Mouse (Mus musculus) thymus, postnatal 36 days (tissue): Measurements from ENCODE around the gene Adam19.
"Not testable (repeated sequence)": the region's sequence is repeated elsewhere in the genome, so short reads cannot be mapped to it uniquely, and the experiment has no call there.

Source experiments
- DNase-seq, 2 experiments: peaks; one replicate each; pipeline ENCODE4 v3.0.0; 2022; ENCODE audit warnings: mixed read lengths in 2 of 2

The Adam19 gene

GRCm38 (mm10) chr11:46055896-46056769 is at the start of gene Adam19:
Gene Adam19 (plus strand): TSS chr11:46055992.
- peak; percentile 43 to 57 for DNase-seq

- peak; percentile 23 to 32 for DNase-seq
Measured at GRCm38 (mm10) chr11:46016061-46016460, 39.7 kb upstream of the Adam19 start.

- DNase-seq, result no peak
Measured at GRCm38 (mm10) chr11:46020246-46020645, 35.5 kb upstream of the Adam19 start.

DNA sequence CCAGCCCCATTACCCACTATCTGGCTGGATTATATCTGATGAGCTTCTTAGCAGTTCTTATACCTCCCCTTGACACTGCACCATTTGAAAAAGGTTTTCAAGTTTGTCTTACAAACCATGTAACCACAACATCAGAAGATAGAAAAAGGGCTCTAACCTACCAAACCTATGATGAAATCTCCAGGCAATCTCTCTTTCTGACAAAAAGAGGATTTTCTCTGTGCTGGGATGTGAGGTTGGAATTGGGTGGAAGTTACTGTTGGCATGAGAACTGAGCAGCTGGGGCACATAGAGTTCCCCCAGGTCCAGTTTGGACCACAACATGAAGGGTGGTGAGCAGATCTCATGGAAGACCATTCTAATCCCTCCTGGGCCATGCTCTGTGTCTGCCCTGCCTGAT is 33.9 kb upstream of the Adam19 start:
- DNase-seq, result no peak

DNA sequence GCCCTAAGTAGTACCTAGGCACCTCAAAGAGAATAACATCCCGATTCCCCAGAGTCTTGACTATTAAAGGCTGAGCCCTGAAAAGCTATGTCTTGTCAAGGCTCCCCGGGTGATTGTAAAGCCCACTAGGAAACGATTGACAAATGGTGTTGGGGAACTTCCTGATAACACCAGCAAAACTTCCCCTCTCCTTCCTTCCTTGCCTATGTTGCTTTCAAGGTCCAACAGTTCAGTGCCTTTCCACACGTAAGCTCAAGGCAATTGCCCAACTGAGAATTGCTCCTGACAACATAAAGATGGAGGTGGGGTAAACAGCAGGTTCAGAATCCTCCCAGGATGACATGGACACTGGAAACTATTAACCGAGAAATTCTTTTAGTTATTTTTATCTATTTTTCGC is 32.8 kb upstream of the Adam19 start:
- no peak for DNase-seq

DNA sequence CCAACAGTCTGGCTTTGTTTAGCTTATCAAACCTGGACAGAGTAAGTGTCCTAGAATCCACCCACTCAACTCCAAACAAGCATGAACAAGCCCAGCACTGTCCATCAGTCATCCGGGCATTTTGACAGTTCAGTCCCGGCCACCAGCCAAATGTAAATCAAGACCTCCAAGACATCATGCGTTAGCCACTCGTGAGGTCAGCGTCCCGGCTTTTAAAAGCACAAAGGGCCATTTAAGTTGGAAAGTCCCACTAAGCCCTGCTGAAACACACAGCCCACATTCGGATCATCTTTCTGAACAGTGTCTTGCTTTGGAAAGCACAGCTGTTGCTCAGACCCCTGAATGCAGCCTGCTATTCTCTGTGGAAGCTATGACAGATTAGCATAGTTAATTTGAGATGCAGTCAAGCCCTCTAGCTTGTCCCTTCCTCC is 29.8 kb upstream of the Adam19 start:
- no peak for DNase-seq

- DNase-seq, result no peak
Measured at GRCm38 (mm10) chr11:46027952-46028814, 27.6 kb upstream of the Adam19 start.

DNA sequence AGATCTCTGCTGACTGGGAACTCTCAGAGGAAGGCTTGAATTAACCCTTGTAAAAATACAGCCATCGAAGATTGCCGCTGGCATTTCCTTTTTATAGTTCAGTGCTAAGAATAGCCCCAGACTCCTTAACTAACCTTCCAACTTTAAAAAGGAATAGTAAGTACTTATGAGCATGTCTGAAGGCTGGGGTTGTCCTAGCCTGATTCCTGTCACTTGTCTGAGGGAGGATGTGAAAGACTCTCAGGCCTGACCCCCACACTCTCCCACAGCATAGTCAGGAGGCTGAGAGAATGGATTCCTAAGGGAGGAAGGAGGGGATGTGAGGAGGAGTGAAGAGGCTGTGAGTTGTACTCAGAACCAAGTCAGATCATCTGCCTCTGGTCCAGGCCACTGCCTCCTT is 26.3 kb upstream of the Adam19 start:
- DNase-seq, result no peak

DNA sequence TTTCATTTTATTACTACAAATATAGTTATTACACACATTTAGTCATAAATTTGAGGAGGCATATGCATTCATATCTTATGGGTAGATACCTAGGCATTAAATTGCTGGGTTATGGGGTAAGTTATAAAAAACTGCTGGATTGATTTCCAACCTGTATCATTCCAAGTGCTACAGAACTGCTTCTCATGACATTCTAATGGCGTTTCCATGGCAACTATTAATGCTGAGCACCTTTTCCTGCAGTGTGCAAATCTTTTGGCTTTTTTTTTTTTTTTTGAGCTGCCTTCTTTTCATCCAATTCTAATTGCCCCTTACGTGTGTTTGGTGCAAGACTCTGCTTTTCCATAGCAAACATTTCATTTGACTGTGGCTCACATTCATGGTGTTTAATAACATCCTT is 25.8 kb upstream of the Adam19 start:
- no peak for DNase-seq

GRCm38 (mm10) chr11:46031470-46031869 is 24.3 kb upstream of the Adam19 start:
- DNase-seq, result no peak

DNA sequence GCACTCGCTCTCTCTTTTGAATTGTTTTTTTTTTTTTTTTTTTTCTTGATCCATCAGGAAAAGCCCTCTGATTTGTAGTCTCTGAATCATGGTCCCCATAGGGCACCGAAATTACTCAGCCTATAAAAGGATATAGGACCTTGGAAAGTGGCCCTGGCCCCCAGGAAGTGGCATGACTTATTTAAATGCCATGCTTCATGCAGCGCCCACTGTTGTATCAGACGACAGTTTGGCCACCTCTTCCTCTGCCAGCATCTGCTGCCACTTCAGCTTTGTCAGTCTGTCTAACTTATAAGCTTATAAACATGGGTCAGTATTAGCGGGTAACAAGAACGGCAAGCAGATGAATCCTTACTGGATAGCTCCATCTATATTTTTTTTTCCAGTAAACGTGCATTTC is 22.8 kb upstream of the Adam19 start:
- DNase-seq, result no peak

DNA sequence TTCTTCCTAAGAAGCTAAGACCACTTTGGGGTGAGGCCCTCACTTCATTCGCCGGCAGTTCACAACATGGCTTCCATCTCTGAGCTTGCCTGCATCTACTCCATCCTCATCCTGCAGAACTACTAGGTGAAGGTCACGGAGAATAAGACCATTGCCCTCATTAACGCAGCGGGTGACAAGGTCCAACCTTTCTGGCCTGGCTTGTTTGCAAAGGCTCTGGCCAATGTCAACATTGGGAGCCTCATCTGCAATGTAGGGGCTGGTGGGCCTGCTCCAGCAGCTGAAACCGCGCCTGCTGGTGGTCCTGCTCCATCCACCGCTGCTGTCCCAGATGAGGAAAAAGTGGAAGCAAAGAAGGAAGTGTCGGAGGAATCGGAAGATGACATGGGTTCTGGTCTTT is 19.4 kb upstream of the Adam19 start:
- no peak for DNase-seq

- no peak for DNase-seq
Measured at GRCm38 (mm10) chr11:46038901-46039300, 16.9 kb upstream of the Adam19 start.

- no peak for DNase-seq
Measured at GRCm38 (mm10) chr11:46039335-46039734, 16.5 kb upstream of the Adam19 start.

DNA sequence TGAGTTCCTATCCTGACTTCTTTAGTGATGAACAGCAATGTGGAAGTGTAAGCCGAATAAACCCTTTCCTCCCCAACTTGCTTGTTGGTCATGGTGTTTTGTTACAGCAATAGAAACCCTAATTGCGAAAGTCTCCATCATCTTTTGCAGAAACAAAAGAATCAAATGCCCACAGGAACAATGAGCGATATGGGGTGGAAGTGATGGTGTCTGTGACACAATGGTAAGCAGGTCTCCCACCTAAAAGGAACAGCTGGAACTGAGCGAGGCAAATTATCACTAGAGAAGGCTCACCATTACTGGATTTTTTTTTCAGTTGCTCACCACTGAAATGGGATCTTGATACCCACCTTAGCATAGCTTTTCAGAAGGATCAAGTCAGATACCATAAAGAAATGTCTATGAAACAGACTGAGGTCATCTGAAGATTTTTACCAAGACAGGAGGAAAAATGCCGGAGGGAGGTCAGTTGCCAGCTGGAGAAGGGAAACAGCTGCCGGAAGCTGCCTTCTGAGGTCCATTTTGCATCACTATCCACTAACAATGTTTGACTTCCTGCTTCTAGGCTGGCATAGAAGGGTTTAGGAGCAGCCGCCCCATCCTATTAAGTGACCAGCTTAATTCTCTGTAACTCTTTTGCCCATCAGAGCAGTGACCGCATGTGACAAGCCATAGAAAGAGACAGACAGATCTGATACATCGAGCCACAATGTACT is 14.8 kb upstream of the Adam19 start:
- no peak for DNase-seq

- no peak for DNase-seq
Measured at GRCm38 (mm10) chr11:46041607-46042267, 14.1 kb upstream of the Adam19 start.

- DNase-seq, result no peak
Measured at GRCm38 (mm10) chr11:46044781-46045180, 11.0 kb upstream of the Adam19 start.

DNA sequence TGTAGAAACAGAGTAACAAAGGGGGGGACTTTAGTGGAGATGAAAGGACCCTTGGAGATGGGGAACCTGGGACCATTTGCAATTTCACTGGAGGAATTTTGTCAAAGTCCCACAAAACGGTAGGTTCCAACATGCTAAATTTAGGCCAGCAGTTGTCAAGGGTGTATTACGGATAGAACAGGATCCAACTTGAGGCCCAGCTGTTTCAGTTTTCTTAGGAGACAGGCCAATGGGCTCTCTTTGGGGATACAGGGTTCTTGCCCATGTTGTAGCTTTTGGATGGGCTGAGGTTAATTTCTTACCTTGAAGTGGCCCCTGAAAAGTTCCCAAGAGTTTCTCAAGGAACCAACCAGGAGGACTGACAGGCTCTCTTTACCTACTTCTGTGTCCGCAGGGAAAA is 8.5 kb upstream of the Adam19 start:
- no peak for DNase-seq

DNA sequence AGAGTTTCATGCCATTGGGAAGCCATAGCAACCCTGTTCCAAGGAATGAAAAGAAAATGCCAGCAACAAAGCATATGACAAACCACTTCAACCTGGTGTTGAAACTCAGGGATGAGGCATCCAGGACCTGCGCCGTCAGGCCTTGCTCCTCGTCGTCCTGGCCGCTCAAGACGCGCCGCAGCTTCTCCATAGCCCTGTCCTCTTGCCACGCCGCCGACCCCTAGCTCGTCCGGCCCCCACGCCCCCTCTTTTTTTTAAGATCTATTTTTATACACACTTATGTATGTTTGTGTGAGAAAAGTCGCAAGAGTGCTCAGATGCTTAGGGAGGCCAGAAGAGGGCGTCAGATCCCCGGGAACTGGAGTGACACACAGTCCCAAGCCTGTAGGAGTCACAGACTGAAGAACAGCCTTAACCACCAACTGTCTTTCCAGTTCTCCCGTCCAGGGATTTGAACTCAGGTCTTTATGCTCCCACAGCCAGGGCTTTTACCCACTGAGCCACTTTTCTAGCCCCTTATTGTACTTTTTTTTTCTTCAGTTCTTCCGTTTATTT is 3.6 kb upstream of the Adam19 start, which contains the start of gene Gm12166:
TSS of gene Gm12166 (minus strand) at position 217 of the 555 bp plus-strand sequence.
- peak; percentile 48 to 53 for DNase-seq

- DNase-seq, result not testable (repeated sequence)
Measured at GRCm38 (mm10) chr11:46053457-46053856, 2.3 kb upstream of the Adam19 start.

DNA sequence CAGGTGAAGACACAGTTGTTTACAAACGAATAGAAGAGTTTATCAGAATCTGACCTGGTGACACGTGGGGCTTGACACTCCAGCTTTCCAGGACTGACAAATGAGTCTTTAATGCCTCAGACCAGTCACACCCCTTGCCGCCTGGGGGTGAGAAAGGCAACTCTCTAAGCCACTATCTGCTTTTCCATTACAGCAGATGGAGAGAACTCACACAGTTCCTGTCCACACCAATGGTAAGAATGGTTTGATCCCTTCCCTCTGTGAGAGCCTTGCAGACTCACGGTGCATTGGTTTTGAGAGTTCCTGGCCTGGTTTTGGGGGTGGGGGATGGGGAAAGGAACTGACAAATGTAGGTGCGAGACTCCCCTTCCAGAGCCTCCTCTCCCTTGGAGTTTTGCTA is 1.5 kb upstream of the Adam19 start:
- DNase-seq, result no peak
